Mouse (Mus musculus): Measurements from ENCODE around the gene Gpr162. TPM values are rescaled to one million over a fixed set of nuclear protein-coding genes. Genes with fewer than 3 reads are reported as not detected.

Gpr162 gene
- polyA plus RNA-seq, 1 experiment from 2014 or later = 1.2 TPM

Other genes with a start within 250 kb of the Gpr162 start
- 0.06 and 0.13 TPM in 2 replicates for gene C1s2, start 227.9 kb downstream of the Gpr162 start, polyA plus RNA-seq (2015; fragmentation: Nextera tagmentation; extraction: Ambion mirVana)
- gene Lpcat3, start 201.0 kb downstream of the Gpr162 start, polyA plus RNA-seq (2015; fragmentation: Nextera tagmentation; extraction: Ambion mirVana) = 79.3 and 85.3 TPM in 2 replicates
- 191 and 202 TPM in 2 replicates for gene Emg1, start 151.8 kb downstream of the Gpr162 start, polyA plus RNA-seq (2015; fragmentation: Nextera tagmentation; extraction: Ambion mirVana)
- 355 and 390 TPM in 2 replicates for gene Phb2, start 151.6 kb downstream of the Gpr162 start, polyA plus RNA-seq (2015; fragmentation: Nextera tagmentation; extraction: Ambion mirVana)
- 19.0 and 19.8 TPM in 2 replicates for gene Ptpn6, start 125.3 kb downstream of the Gpr162 start, polyA plus RNA-seq (2015; fragmentation: Nextera tagmentation; extraction: Ambion mirVana)
- gene Grcc10, start 122.6 kb downstream of the Gpr162 start, polyA plus RNA-seq (2015; fragmentation: Nextera tagmentation; extraction: Ambion mirVana) = 331 and 401 TPM in 2 replicates
- not detected in 2 replicates for gene Gm45234, start 108.0 kb downstream of the Gpr162 start, polyA plus RNA-seq (2015; fragmentation: Nextera tagmentation; extraction: Ambion mirVana)
- gene Atn1, start 107.5 kb downstream of the Gpr162 start, polyA plus RNA-seq (2015; fragmentation: Nextera tagmentation; extraction: Ambion mirVana) = 13.9 and 16.2 TPM in 2 replicates
- 5.3 and 6.9 TPM in 2 replicates for gene Eno2, start 94.3 kb downstream of the Gpr162 start, polyA plus RNA-seq (2015; fragmentation: Nextera tagmentation; extraction: Ambion mirVana)
- 0.35 and 1.3 TPM in 2 replicates for gene Lrrc23, start 84.3 kb downstream of the Gpr162 start, polyA plus RNA-seq (2015; fragmentation: Nextera tagmentation; extraction: Ambion mirVana)
- gene Spsb2, start 55.3 kb downstream of the Gpr162 start, polyA plus RNA-seq (2015; fragmentation: Nextera tagmentation; extraction: Ambion mirVana) = 11.7 and 12.7 TPM in 2 replicates
- gene Tpi1, start 49.7 kb downstream of the Gpr162 start, polyA plus RNA-seq (2015; fragmentation: Nextera tagmentation; extraction: Ambion mirVana) = 890 and 914 TPM in 2 replicates
- gene Usp5, start 34.5 kb downstream of the Gpr162 start, polyA plus RNA-seq (2015; fragmentation: Nextera tagmentation; extraction: Ambion mirVana) = 116 and 125 TPM in 2 replicates
- 141 and 159 TPM in 2 replicates for gene Cdca3, start 34.4 kb downstream of the Gpr162 start, polyA plus RNA-seq (2015; fragmentation: Nextera tagmentation; extraction: Ambion mirVana)
- gene Gnb3, start 23.7 kb downstream of the Gpr162 start, polyA plus RNA-seq (2015; fragmentation: Nextera tagmentation; extraction: Ambion mirVana) = 0.97 and 1.1 TPM in 2 replicates
- 28.4 TPM in 2 replicates for gene P3h3, start 6.2 kb downstream of the Gpr162 start, polyA plus RNA-seq (2015; fragmentation: Nextera tagmentation; extraction: Ambion mirVana)
- 0.41 and 0.64 TPM in 2 replicates for gene Cd4, start 24.2 kb upstream of the Gpr162 start, polyA plus RNA-seq (2015; fragmentation: Nextera tagmentation; extraction: Ambion mirVana)
- 1.5 and 2.4 TPM in 2 replicates for gene Lag3, start 47.7 kb upstream of the Gpr162 start, polyA plus RNA-seq (2015; fragmentation: Nextera tagmentation; extraction: Ambion mirVana)
- 322 and 340 TPM in 2 replicates for gene Ptms, start 56.1 kb upstream of the Gpr162 start, polyA plus RNA-seq (2015; fragmentation: Nextera tagmentation; extraction: Ambion mirVana)
- 351 and 362 TPM in 2 replicates for gene Mlf2, start 67.4 kb upstream of the Gpr162 start, polyA plus RNA-seq (2015; fragmentation: Nextera tagmentation; extraction: Ambion mirVana)
- gene Cops7a, start 101.6 kb upstream of the Gpr162 start, polyA plus RNA-seq (2015; fragmentation: Nextera tagmentation; extraction: Ambion mirVana) = 128 and 153 TPM in 2 replicates
- gene Pianp, start 132.7 kb upstream of the Gpr162 start, polyA plus RNA-seq (2015; fragmentation: Nextera tagmentation; extraction: Ambion mirVana) = 3.8 and 4.3 TPM in 2 replicates
- gene Zfp384, start 145.2 kb upstream of the Gpr162 start, polyA plus RNA-seq (2015; fragmentation: Nextera tagmentation; extraction: Ambion mirVana) = 17.2 and 19.4 TPM in 2 replicates
- gene Ing4, start 175.8 kb upstream of the Gpr162 start, polyA plus RNA-seq (2015; fragmentation: Nextera tagmentation; extraction: Ambion mirVana) = 102 and 115 TPM in 2 replicates
- 9.9 and 11.8 TPM in 2 replicates for gene Acrbp, start 185.7 kb upstream of the Gpr162 start, polyA plus RNA-seq (2015; fragmentation: Nextera tagmentation; extraction: Ambion mirVana)
- 4.6 and 5.0 TPM in 2 replicates for gene Lpar5, start 203.9 kb upstream of the Gpr162 start, polyA plus RNA-seq (2015; fragmentation: Nextera tagmentation; extraction: Ambion mirVana)
- gene Chd4, start 232.0 kb upstream of the Gpr162 start, polyA plus RNA-seq (2015; fragmentation: Nextera tagmentation; extraction: Ambion mirVana) = 58.6 and 62.3 TPM in 2 replicates